Mouse (Mus musculus): ENCODE results near the gene Slc7a5. TPM values are rescaled to one million over a fixed set of nuclear protein-coding genes. Genes with fewer than 3 reads are reported as not detected.

Gene Slc7a5
- polyA plus RNA-seq, 1 experiment: 112 TPM

DNA sequence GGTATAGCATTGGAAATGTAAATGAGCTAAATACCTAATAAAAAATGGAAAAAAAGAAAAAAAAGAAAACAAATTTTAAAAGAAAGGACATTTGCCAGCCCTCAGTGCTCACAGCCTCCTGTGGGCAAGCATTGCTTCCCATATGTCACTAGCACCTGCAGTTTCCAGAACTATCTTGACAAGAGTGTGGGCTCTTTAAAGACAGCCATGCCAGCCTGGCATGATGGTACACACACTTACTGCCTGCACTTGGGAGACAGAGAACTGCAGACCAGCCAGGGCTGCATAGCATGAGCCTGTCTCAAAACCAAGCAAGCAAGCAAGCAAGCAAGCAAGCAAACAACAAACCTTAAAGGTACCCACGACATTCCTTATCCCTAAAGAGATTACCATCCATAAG lies 2.1 kb downstream of the Slc7a5 start:
- no peak for TF ChIP-seq CEBPB (IDR thresholded peaks at IDR 0.05; ENCODE audit: low read depth)
- TF ChIP-seq FOSL1 (IDR thresholded peaks at IDR 0.05; ENCODE audit: insufficient read depth, low read length, poor library complexity, severe bottlenecking): no peak
- TF ChIP-seq MYOG (IDR thresholded peaks at IDR 0.05; ENCODE audit: control insufficient read depth, extremely low read depth, insufficient read length): no peak
- TF ChIP-seq MYOD1 (IDR thresholded peaks at IDR 0.05; ENCODE audit: control insufficient read depth, insufficient read length, low read depth): no peak
- TF ChIP-seq MAX (IDR thresholded peaks at IDR 0.05): no peak

DNA sequence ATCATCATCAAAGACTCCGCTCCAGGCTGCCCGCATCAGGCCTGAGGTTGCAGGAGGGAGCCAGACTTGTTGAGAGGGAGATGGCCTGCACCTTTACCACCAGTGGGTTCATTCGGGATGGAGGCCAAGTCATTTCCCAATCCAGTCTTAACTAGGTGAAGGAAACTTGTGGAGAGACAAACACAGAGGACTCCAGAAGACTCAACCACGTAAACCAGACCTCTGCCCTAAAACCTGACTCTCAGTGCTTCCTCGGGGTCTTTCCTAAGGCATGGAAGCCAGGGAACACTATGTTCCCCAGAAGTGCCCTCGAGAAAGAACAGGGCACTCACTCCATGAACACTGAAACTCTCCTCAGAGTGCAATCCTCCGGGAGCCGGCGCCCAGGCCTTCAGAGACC lies 2.5 kb downstream of the Slc7a5 start:
- Histone ChIP-seq H3K79me2 (ENCODE audit: control insufficient read depth, insufficient read depth) (peaks cover 69% of the 10 kb centered on the region), H3K27me3 (ENCODE audit: control insufficient read depth, insufficient read depth, insufficient read length) (no peaks in the 10 kb centered on the region), H3K36me3 (ENCODE audit: control insufficient read depth, insufficient read depth) (peaks cover 4% of the 10 kb centered on the region), H3K4me3 (ENCODE audit: insufficient read depth, poor library complexity, severe bottlenecking) (no peak overlapping the region), H3ac (ENCODE audit: control insufficient read depth, insufficient read length, low read depth) (no peak overlapping the region), H3K79me3 (ENCODE audit: low read depth) (peaks cover 55% of the 10 kb centered on the region)
- no peak for TF ChIP-seq MAX (IDR thresholded peaks at IDR 0.05)
- TF ChIP-seq MYOD1 (IDR thresholded peaks at IDR 0.05; ENCODE audit: control insufficient read depth, insufficient read length, low read depth): no peak
- TF ChIP-seq CEBPB (IDR thresholded peaks at IDR 0.05; ENCODE audit: low read depth): no peak
- no peak for TF ChIP-seq MYOG (IDR thresholded peaks at IDR 0.05; ENCODE audit: control insufficient read depth, extremely low read depth, insufficient read length)
- TF ChIP-seq CTCF (IDR thresholded peaks at IDR 0.05; ENCODE audit: control insufficient read depth, insufficient read depth, insufficient read length): no peak
- TF ChIP-seq USF1 (IDR thresholded peaks at IDR 0.05; ENCODE audit: low read depth): no peak
- no peak for TF ChIP-seq FOSL1 (IDR thresholded peaks at IDR 0.05; ENCODE audit: insufficient read depth, low read length, poor library complexity, severe bottlenecking)

More for the DNA sequence above, 2.1 kb downstream of the Slc7a5 start:
- Histone ChIP-seq H3K79me3 (ENCODE audit: low read depth) (peaks cover 51% of the 10 kb centered on the region), H3K27me3 (ENCODE audit: control insufficient read depth, insufficient read depth, insufficient read length) (no peaks in the 10 kb centered on the region), H3ac (ENCODE audit: control insufficient read depth, insufficient read length, low read depth) (no peak overlapping the region), H3K4me3 (ENCODE audit: insufficient read depth, poor library complexity, severe bottlenecking) (peak overlapping the region; percentile 79), H3K36me3 (ENCODE audit: control insufficient read depth, insufficient read depth) (peaks cover 4% of the 10 kb centered on the region), H3K79me2 (ENCODE audit: control insufficient read depth, insufficient read depth) (peaks cover 65% of the 10 kb centered on the region)

- TF ChIP-seq MYOD1 (IDR thresholded peaks at IDR 0.05; ENCODE audit: control insufficient read depth, insufficient read length, low read depth): no peak
- TF ChIP-seq CTCF (IDR thresholded peaks at IDR 0.05; ENCODE audit: control insufficient read depth, insufficient read depth, insufficient read length): peak; percentile 47
- no peak for TF ChIP-seq MAX (IDR thresholded peaks at IDR 0.05)
- no peak overlapping the region for H3K4me3 ChIP-seq (ENCODE audit: insufficient read depth, poor library complexity, severe bottlenecking)
Measured at GRCm38 (mm10) chr8:121903977-121904376, 3.5 kb downstream of the Slc7a5 start.

DNA sequence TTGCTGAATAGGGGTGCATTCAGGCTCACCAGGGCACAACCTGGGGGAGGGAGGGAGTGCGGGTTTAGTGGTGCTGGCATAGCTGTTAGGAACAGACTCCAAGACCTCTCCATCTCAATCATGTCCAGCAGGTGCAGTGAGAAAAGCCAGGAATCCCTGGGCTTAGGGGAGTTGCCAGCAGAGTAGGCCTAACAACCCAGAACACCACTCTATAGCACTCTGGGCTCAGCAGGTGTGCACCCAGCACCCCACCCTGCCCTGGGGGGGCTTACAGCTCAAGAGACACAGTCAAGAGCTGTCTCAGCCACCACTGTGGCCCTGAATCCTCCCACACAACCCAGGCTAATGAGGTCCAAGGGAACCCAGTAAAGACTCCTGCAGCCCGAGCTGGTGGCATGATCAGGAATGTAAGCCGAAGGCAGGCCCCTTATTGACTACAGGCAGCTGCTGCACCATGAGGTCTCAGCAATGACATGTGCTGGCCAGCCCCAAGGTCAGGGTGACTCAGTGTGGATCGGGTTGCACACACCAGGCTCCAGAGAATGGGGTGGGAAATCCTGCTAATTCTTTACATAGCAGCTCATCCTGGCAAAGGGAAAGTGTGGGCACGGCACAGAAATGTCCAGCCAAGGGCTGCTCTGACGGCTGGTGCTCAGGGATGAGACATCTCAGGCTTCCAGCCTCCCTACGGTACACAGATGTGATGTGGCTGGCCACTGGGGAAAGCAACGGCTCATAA lies 5.8 kb downstream of the Slc7a5 start:
- no peak overlapping the region for H3K4me3 ChIP-seq (ENCODE audit: insufficient read depth, poor library complexity, severe bottlenecking)
- H3K27me3 ChIP-seq (ENCODE audit: control insufficient read depth, insufficient read depth, insufficient read length): no peaks in the 10 kb centered on the region
- TF ChIP-seq FOSL1 (IDR thresholded peaks at IDR 0.05; ENCODE audit: insufficient read depth, low read length, poor library complexity, severe bottlenecking) (peak; percentile 44), CTCF (IDR thresholded peaks at IDR 0.05; ENCODE audit: control insufficient read depth, insufficient read depth, insufficient read length) (no peak), MAX (IDR thresholded peaks at IDR 0.05) (peak; percentile 80), MYOG (IDR thresholded peaks at IDR 0.05; ENCODE audit: control insufficient read depth, extremely low read depth, insufficient read length) (no peak), MYOD1 (IDR thresholded peaks at IDR 0.05; ENCODE audit: control insufficient read depth, insufficient read length, low read depth) (peak; percentile 82)
- peaks cover 63% of the 10 kb centered on the region for H3K79me3 ChIP-seq (ENCODE audit: low read depth)
- H3K36me3 ChIP-seq (ENCODE audit: control insufficient read depth, insufficient read depth): peaks cover 4% of the 10 kb centered on the region
- peaks cover 87% of the 10 kb centered on the region for H3K79me2 ChIP-seq (ENCODE audit: control insufficient read depth, insufficient read depth)
- H3ac ChIP-seq (ENCODE audit: control insufficient read depth, insufficient read length, low read depth): no peak overlapping the region

More at GRCm38 (mm10) chr8:121903977-121904376, 3.5 kb downstream of the Slc7a5 start:
- no peaks in the 10 kb centered on the region for H3K27me3 ChIP-seq (ENCODE audit: control insufficient read depth, insufficient read depth, insufficient read length)
- H3ac ChIP-seq (ENCODE audit: control insufficient read depth, insufficient read length, low read depth): no peak overlapping the region
- peaks cover 79% of the 10 kb centered on the region for H3K79me2 ChIP-seq (ENCODE audit: control insufficient read depth, insufficient read depth)
- H3K79me3 ChIP-seq (ENCODE audit: low read depth): peaks cover 63% of the 10 kb centered on the region
- H3K36me3 ChIP-seq (ENCODE audit: control insufficient read depth, insufficient read depth): peaks cover 4% of the 10 kb centered on the region

GRCm38 (mm10) chr8:121899180-121900044 lies 8.1 kb downstream of the Slc7a5 start:
- H3K79me3 ChIP-seq (ENCODE audit: low read depth): peaks cover 44% of the 10 kb centered on the region
- H3K27me3 ChIP-seq (ENCODE audit: control insufficient read depth, insufficient read depth, insufficient read length): no peaks in the 10 kb centered on the region
- H3K4me3 ChIP-seq (ENCODE audit: insufficient read depth, poor library complexity, severe bottlenecking): no peak overlapping the region
- TF ChIP-seq CEBPB (IDR thresholded peaks at IDR 0.05; ENCODE audit: low read depth) (no peak), MYOG (IDR thresholded peaks at IDR 0.05; ENCODE audit: control insufficient read depth, extremely low read depth, insufficient read length) (no peak), FOSL1 (IDR thresholded peaks at IDR 0.05; ENCODE audit: insufficient read depth, low read length, poor library complexity, severe bottlenecking) (no peak)
- peaks cover 83% of the 10 kb centered on the region for H3K79me2 ChIP-seq (ENCODE audit: control insufficient read depth, insufficient read depth)
- H3ac ChIP-seq (ENCODE audit: control insufficient read depth, insufficient read length, low read depth): peak overlapping the region; percentile 46
- peaks cover 19% of the 10 kb centered on the region for H3K36me3 ChIP-seq (ENCODE audit: control insufficient read depth, insufficient read depth)

All from C2C12 (cell line).